Mouse (Mus musculus) embryonic facial prominence, embryonic 10.5 days (tissue): ENCODE results near the gene Rnf113a2. TPM values are rescaled to one million over a fixed set of nuclear protein-coding genes. Genes with fewer than 3 reads are reported as not detected.

Experiments
- DNase-seq: peaks from one replicate; pipeline ENCODE4 v3.0.0-alpha.2; 2017; ENCODE audit warnings: low spot score
- H3K27ac ChIP-seq: fragments of 300-500 bp; sonication (generic); replicated peaks from 2 replicates; pipeline ENCODE4 v1.5.1; 2016; ENCODE audit warnings: mild to moderate bottlenecking
- H3K27me3 ChIP-seq: fragments of 300-500 bp; sonication (generic); replicated peaks from 2 replicates; pipeline ENCODE4 v1.6.1; 2016; ENCODE audit warnings: low read depth, mild to moderate bottlenecking; ENCODE audit not compliant: poor library complexity, severe bottlenecking
- H3K36me3 ChIP-seq: fragments of 300-500 bp; sonication (generic); replicated peaks from 2 replicates; pipeline ENCODE4 v1.6.1; 2016; ENCODE audit warnings: mild to moderate bottlenecking, moderate library complexity
- H3K4me1 ChIP-seq: fragments of 300-500 bp; sonication (generic); 2 replicates; pipeline ENCODE4 v1.6.1; 2016
- H3K4me3 ChIP-seq: fragments of 300-500 bp; sonication (generic); 2 replicates; pipeline ENCODE4 v1.5.1; 2016; ENCODE audit warnings: mild to moderate bottlenecking, moderate library complexity
- H3K9me3 ChIP-seq: fragments of 300-500 bp; sonication (generic); 2 replicates; pipeline ENCODE4 v1.6.1; 2016; ENCODE audit warnings: mild to moderate bottlenecking
- WGBS: fragments of 180-500 bp; shearing (Covaris S2); methylation state at CpG from one replicate; pipeline ENCODE4 v1.1.7; 2016; 5-methylcytosine and 5-hydroxymethylcytosine counted together
- polyA plus RNA-seq: library from polyadenylated mRNA; unstranded; fragments of >200 nt; fragmentation: Nextera tagmentation; extraction: Ambion mirVana; gene quantifications from 2 replicates; pipeline ENCODE4 v1.2.1, GENCODE M21; 2016

The Rnf113a2 gene
- polyA plus RNA-seq, 1 experiment from 2014 or later: 23.3 TPM

DNA sequence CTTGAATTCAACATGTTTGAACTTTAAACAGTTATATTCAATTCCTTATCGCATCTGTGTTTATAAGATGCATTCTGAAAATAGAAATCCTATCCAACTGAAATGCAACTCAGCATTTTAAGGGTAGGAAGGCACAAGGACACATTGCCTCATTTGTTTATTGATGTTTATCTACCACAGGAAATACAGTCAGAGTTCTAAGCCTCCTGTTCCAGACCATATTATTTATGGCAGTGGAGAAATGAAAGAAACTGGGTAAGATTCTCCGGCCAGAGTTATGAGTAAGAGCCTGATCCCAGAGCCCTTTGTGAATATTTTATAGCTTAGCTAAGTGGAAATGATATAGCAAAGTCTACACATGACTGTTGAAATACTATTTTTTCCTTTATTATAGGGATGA lies 12.8 kb downstream of the Rnf113a2 start:
- Histone ChIP-seq H3K9me3 (no peaks in the 10 kb centered on the region), H3K4me3 (no peak overlapping the region), H3K36me3 (no peaks in the 10 kb centered on the region), H3K4me1 (no peaks in the 10 kb centered on the region), H3K27me3 (no peaks in the 10 kb centered on the region), H3K27ac (no peak overlapping the region)
- WGBS: 96% methylated on average over 2 of the region's 2 CpGs
- no peak for DNase-seq

DNA sequence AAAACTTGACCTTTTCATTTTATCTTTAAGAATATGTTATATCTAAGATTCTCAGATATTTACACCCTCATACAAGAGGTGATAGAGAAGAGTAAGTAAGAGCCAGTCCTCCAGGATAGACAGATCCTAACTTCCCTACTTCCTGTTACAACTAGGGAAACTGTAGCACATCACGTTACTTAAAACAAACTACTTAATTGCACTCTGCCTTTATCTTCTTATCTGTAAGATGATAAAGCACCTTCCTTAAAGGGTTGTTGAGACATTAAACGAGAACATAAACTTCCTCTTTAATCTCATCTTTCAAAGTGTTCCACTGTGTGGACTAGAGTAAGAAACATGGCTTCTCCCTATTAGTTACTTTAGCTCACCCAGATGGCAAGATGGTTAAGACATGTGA lies 21.7 kb downstream of the Rnf113a2 start:
- 79% methylated on average over 2 of the region's 2 CpGs for WGBS

DNA sequence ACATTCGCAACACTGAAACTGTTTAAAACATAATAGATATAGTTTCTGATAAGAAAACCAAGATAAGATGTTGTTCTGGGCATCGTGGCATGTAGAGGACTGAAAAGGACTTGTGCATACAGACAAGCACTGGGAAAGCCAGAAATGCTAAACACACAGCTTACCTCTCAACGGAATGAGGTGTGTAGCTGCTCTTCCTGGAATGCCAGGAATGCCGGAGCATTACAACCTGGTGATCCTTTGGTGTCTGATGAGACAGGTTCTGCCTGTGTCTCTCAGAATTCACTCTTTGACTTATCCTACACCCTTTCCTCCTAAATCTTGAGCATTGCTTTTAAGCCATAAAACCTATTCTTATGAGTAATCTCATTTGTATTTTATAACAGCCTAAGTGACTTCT lies 25.5 kb downstream of the Rnf113a2 start:
- no peak overlapping the region for H3K4me3 ChIP-seq
- no peak overlapping the region for H3K27ac ChIP-seq
- H3K36me3 ChIP-seq: no peaks in the 10 kb centered on the region
- no peak for DNase-seq
- no peaks in the 10 kb centered on the region for H3K4me1 ChIP-seq
- H3K27me3 ChIP-seq: 0 out of 2 replicates have a peak, but pooled peaks cover 4% of the 10 kb centered on the region
- H3K9me3 ChIP-seq: no peaks in the 10 kb centered on the region
- 75% methylated on average over 4 of the region's 4 CpGs for WGBS

More for the DNA sequence above, 21.7 kb downstream of the Rnf113a2 start:
- Histone ChIP-seq H3K4me3 (no peak overlapping the region), H3K27me3 (no peaks in the 10 kb centered on the region), H3K9me3 (no peaks in the 10 kb centered on the region), H3K27ac (no peak overlapping the region), H3K36me3 (no peaks in the 10 kb centered on the region), H3K4me1 (no peaks in the 10 kb centered on the region)
- DNase-seq: no peak

DNA sequence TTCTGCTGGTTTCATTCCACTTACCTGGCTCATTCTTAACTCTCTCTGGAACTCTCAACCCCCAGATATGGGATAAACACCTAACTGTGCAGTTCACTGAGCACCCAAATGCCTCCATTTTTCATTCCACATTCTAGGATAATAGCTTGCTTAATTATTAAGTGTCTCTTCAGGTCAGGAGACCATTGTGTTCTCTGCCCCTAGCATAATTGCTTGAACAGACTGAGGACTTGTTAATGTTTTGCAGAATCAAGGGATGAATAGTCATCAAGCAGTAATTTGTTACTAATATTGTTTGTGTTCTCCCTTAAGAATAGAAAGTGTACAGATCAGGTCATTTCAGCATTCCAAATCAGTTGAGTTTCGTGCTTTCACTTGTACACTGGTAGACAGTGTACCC lies 30.4 kb downstream of the Rnf113a2 start:
- DNase-seq: no peak
- Histone ChIP-seq H3K36me3 (no peaks in the 10 kb centered on the region), H3K4me3 (no peak overlapping the region), H3K9me3 (no peaks in the 10 kb centered on the region), H3K27me3 (0 out of 2 replicates have a peak, but pooled peaks cover 4% of the 10 kb centered on the region), H3K4me1 (peaks cover 17% of the 10 kb centered on the region), H3K27ac (no peak overlapping the region)
- 84% methylated on average over 1 of the region's 1 CpGs for WGBS

DNA sequence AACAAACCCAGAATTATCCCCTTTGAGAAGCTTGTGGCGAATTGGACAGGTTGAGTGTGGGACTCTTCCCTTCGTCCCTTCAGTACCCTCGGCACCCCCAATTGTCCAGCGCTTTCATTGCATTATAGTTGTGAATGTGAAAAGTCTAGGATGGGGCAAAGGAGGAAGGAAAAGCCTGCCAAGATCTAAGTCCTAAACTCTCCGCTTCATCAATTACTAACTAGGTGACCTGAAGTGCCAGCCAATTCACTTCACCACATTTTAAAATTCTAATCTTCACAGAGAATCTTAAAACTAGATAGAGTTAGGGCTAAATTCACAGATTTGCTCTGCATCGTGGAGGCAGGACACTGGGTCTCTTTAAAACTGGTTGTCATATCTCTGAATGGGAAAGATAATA lies 31.2 kb downstream of the Rnf113a2 start:
- H3K36me3 ChIP-seq: no peaks in the 10 kb centered on the region
- no peak for DNase-seq
- WGBS: 88% methylated on average over 6 of the region's 6 CpGs
- H3K4me1 ChIP-seq: peaks cover 24% of the 10 kb centered on the region
- H3K4me3 ChIP-seq: no peak overlapping the region
- no peak overlapping the region for H3K27ac ChIP-seq
- 0 out of 2 replicates have a peak, but pooled peaks cover 4% of the 10 kb centered on the region for H3K27me3 ChIP-seq
- no peaks in the 10 kb centered on the region for H3K9me3 ChIP-seq

DNA sequence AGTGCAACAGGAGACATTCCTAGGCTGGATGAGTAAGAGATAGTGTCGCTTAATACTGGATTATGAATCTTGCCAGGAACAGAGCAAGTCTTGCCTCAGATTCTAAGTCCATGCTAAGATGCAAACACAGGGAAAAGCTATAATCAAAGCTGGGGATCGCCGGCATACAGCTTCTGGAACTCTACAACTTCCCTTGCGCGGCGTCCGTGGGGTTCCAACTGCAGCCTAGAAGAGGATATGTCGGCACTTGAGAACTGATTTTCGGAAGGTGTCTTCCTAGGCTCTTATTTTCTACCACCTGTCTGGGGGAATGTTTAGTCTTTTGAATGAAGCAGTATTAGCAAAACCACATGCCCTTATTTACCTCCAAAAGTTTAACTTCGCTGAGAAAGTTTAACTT lies 32.9 kb downstream of the Rnf113a2 start:
- Histone ChIP-seq H3K4me3 (peak overlapping the region; percentile 92), H3K36me3 (peaks cover 3% of the 10 kb centered on the region), H3K9me3 (no peaks in the 10 kb centered on the region), H3K4me1 (peaks cover 24% of the 10 kb centered on the region), H3K27ac (no peak overlapping the region), H3K27me3 (0 out of 2 replicates have a peak, but pooled peaks cover 4% of the 10 kb centered on the region)
- no peak for DNase-seq
- 48% methylated on average over 10 of the region's 10 CpGs for WGBS

DNA sequence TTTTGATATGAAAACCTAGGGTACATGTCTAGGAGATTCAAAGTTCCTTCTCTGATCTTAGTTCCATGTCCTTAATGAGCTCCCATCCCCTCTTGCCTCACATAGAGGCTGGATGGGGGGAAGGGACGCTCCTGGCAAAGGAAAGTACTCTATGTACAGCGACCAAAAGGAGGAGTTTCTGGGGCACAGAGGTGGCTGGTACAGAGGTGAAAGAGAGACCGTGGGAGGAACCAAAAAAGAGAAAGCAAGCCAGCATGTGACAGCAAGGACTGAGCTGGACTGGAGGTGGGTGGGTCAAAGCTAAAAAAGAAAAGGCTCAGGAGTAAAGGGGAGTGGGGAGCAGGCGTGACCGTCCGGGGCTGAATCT lies 33.3 kb downstream of the Rnf113a2 start:
- no peaks in the 10 kb centered on the region for H3K9me3 ChIP-seq
- H3K4me3 ChIP-seq: peak overlapping the region; percentile 92
- DNase-seq: no peak
- peaks cover 7% of the 10 kb centered on the region for H3K36me3 ChIP-seq
- H3K27ac ChIP-seq: peak overlapping the region; percentile 84
- WGBS: under 1% methylated on average over 6 of the region's 6 CpGs
- 0 out of 2 replicates have a peak, but pooled peaks cover 4% of the 10 kb centered on the region for H3K27me3 ChIP-seq
- peaks cover 24% of the 10 kb centered on the region for H3K4me1 ChIP-seq

DNA sequence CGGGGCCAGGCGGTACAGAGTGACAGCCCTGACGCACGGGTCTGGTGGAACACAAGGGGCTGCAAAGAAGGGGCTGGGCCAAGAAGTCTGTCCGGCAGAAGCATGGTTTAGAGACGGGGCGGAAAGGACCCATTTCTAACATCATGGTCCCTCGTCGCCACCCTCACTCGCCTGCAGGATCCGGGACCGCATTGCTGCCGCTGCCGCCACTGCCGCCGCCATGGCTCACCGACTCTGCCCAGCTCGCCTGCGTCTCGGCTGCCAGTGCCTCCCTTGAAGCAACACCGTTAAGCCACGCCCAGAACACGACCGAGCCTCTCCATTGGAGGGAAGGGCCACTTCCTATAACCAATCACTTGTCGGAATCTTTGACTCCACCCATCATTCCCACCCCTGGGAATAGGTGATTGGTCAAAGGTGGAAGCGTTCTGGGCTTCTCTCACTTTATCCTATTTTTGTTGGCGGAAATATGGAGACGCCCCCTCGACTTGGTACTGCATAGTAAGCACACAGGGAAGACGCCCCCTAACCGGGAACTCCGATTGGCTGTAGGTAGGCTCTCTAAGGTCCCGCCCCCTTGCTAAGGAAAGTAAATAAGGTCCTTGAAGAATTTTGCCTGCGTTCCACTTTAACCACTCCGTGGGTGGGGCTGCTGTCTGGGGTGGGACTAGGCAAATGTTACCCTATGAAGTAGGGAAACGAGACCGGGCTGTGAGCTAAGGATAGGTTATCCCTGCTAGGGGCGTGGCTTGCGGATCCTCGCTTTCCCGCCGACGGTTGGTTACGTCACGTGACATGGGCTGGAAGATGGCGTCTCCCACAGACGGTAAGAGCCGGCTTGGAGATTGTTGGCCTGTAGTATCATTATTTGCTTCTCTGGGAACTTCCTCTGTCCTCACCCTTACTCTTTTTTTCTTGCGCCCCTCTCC lies 34.0 kb downstream of the Rnf113a2 start, which contains the start of the genes Aldh6a1 and Lin52:
Gene Aldh6a1 (minus strand): TSS at position 287 of the 929 bp plus-strand sequence.
Gene Lin52 (plus strand): TSS at position 705 of the 929 bp plus-strand sequence.
- peaks cover 24% of the 10 kb centered on the region for H3K4me1 ChIP-seq
- peak within 1 kb of the TSS; percentile 92 for H3K4me3 ChIP-seq
- H3K27me3 ChIP-seq: 0 out of 2 replicates have a peak, but pooled peaks cover 4% of the 10 kb centered on the region
- H3K9me3 ChIP-seq: no peaks in the 10 kb centered on the region
- peak within 1 kb of the TSS; percentile 84 for H3K27ac ChIP-seq
- whole genome bisulfite sequencing: under 1% methylated on average over 49 of the region's 49 CpGs
- peak; percentile 94 for DNase-seq
- H3K36me3 ChIP-seq: peaks cover 7% of the 10 kb centered on the region

DNA sequence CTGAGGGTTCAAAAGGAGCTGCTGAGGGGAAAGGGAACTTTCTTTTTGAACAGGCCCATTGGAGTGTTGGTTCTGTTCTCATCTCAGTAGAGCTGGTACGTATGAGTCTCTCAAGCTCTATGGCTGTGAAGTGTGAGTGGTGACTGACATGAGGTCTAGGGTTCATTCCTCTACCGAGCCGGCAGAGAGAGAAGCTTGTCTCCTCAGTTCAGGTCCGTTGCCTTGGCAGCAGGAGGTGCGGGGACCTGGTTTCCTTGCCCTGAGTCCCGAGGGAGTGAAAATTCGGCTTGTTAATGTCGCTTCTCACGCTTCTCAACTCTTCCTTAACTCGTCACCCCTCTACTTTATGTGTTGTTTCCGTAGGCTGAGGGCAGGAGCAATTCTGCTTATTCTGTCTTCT lies 34.8 kb downstream of the Rnf113a2 start:
- peak overlapping the region; percentile 84 for H3K27ac ChIP-seq
- no peaks in the 10 kb centered on the region for H3K27me3 ChIP-seq
- peaks cover 9% of the 10 kb centered on the region for H3K36me3 ChIP-seq
- DNase-seq: peak; percentile 21
- peaks cover 24% of the 10 kb centered on the region for H3K4me1 ChIP-seq
- H3K9me3 ChIP-seq: no peaks in the 10 kb centered on the region
- WGBS: 2% methylated on average over 11 of the region's 11 CpGs
- H3K4me3 ChIP-seq: peak overlapping the region; percentile 92

DNA sequence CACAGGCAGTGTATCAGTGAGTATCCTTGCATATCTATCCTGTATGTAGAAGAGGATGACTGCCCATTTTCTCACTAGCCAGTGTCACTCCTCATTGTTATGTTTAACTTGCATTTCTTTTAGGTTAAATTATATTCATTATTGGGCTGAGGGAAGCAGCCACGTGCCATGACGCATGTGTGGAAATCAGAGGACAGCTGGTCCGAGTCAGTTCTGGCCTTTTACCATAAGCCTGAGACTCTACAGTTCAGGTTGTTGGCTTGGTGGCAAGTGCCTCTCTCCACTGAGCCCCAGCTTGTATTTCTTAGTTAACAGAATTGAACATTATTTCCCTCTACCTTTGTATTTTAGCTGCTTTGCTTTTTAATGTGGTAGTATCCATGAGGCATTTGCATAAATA lies 39.9 kb downstream of the Rnf113a2 start:
- peaks cover 54% of the 10 kb centered on the region for H3K36me3 ChIP-seq
- no peak overlapping the region for H3K4me3 ChIP-seq
- H3K27ac ChIP-seq: no peak overlapping the region
- no peaks in the 10 kb centered on the region; the same call in 1 of the 2 replicates for H3K9me3 ChIP-seq
- no peak for DNase-seq
- H3K4me1 ChIP-seq: peaks cover 11% of the 10 kb centered on the region
- 93% methylated on average over 3 of the region's 3 CpGs for WGBS
- H3K27me3 ChIP-seq: no peaks in the 10 kb centered on the region

DNA sequence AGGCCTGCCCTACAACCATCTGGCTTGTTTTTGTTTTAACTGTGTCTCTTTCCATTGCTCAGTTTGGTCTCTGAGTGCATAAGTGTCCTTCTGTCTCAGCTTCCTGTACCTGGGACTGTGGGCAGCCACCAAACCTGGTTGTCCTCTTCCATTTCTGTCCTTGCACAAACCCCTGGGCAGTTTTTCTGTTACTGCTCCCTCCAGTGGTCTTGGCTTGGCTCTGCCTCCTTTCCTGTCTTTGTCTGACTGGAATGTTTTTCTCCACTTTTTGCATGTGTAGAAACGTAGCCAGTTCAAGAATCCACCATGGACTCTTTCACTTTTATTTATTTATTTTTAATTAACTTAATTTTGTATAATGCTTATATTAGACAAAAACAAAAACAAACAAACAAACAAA lies 42.8 kb downstream of the Rnf113a2 start:
- H3K36me3 ChIP-seq: peaks cover 80% of the 10 kb centered on the region
- no peaks in the 10 kb centered on the region for H3K27me3 ChIP-seq
- no peak overlapping the region for H3K4me3 ChIP-seq
- H3K27ac ChIP-seq: no peak overlapping the region
- H3K9me3 ChIP-seq: no peaks in the 10 kb centered on the region; the same call in 1 of the 2 replicates
- 63% methylated on average over 1 of the region's 1 CpGs for WGBS
- DNase-seq: no peak
- no peaks in the 10 kb centered on the region for H3K4me1 ChIP-seq

DNA sequence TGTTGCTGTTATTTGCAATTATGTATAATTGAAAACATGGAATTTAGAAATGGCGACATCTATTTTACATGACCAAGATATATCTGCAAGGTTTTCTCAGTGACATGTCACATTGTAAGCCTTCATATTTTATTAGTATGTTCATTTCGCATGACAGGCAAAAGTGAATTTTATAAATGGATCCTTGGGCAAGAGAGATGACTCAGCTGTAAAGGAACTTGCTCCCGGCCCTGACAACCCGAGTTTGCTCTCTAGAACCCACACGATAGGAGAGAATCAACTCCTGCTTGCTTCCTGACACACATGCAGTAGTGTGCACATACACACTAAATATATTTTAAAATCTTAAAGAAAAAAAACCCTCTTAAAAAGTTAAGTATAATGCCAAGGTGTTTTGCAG lies 44.4 kb downstream of the Rnf113a2 start:
- no peaks in the 10 kb centered on the region for H3K4me1 ChIP-seq
- H3K27me3 ChIP-seq: no peaks in the 10 kb centered on the region
- peaks cover 82% of the 10 kb centered on the region for H3K36me3 ChIP-seq
- no peaks in the 10 kb centered on the region; the same call in 1 of the 2 replicates for H3K9me3 ChIP-seq
- 93% methylated on average over 5 of the region's 5 CpGs for WGBS
- no peak overlapping the region for H3K27ac ChIP-seq
- no peak overlapping the region for H3K4me3 ChIP-seq
- DNase-seq: no peak

DNA sequence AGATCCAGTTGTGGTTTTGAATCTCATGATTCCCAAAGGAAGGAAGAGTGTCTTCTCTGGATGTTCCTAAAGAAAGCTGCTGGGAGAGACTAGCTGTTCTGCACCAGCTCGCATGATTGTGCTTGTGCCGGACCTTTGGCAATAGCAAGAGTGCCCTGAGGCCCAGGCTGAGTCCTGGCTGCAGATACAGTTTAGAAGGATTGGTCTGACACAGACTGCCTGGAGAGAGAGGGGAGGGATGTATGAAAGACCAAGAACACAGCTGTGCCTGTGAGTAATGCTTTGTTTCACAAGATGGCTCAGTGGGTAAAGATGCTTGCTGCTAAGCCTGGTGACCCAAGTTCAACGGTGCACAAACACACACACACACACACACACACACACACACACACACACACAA lies 45.9 kb downstream of the Rnf113a2 start:
- Histone ChIP-seq H3K27ac (no peak overlapping the region), H3K27me3 (no peaks in the 10 kb centered on the region), H3K9me3 (no peaks in the 10 kb centered on the region; the same call in 1 of the 2 replicates), H3K4me1 (no peaks in the 10 kb centered on the region), H3K4me3 (no peak overlapping the region), H3K36me3 (peaks cover 74% of the 10 kb centered on the region)
- WGBS: 87% methylated on average over 3 of the region's 3 CpGs
- no peak for DNase-seq
